ENCODE assay signal across 10 mouse cellular contexts in genomic region chr2:32681754-32682153, GRCm38 (mm10). TPM values are rescaled to one million over a fixed set of nuclear protein-coding genes. Genes with fewer than 3 reads are reported as not detected.
A peak's percentile ranks its signal among the peaks of the same experiment; 100 is the strongest.
DNase-seq lines count a peak whose midpoint lies in the region; ATAC-seq and TF ChIP-seq lines count a peak whose summit lies in the region.
"Had no signal": no experiment of that assay in that cellular context is flagged by ENCODE, and none has a peak within 500 bp of the region (broad histone marks: within the 10 kb centered on the region; RNA-seq: fewer than 3 reads in every experiment).

No protein-coding gene starts in this region.

- TF ChIP-seq POLR2A in CH12.LX (IDR thresholded peaks at IDR 0.05; ENCODE audit: low read depth, low read length) (no peak), ES-Bruce4 (IDR thresholded peaks at IDR 0.05; ENCODE audit: insufficient read depth, low read length) (no peak)

- no peak overlapping the region for H3K4me2 ChIP-seq in hindbrain, embryonic 16.5 days (ENCODE audit: low read length)
- no peak overlapping the region for H3K4me2 ChIP-seq in CH12.LX (ENCODE audit: insufficient read depth, low read depth, poor library complexity, severe bottlenecking)
- H3K4me2 ChIP-seq in hindbrain, postnatal 0 days (ENCODE audit: low read depth, low read length): no peak overlapping the region
- H3K4me2 ChIP-seq: heart, embryonic 11.5 days; kidney, embryonic 15.5 days had no signal

- DNase-seq in hindbrain, embryonic 10.5 days (ENCODE audit: low spot score): no peak
- DNase-seq in CH12.LX (ENCODE audit: extremely low read depth): peak; percentile 20
- peak; percentile 14 for DNase-seq in hindbrain, postnatal 0 days (ENCODE audit: low spot score)
- DNase-seq in layer of hippocampus, postnatal 14 days (ENCODE audit: low spot score in 2 of 2): no peak
- no peak for DNase-seq in adrenal gland, adult (ENCODE audit: inconsistent age in 2 of 2, low spot score in 1 of 2)
- DNase-seq: liver, postnatal 0 days had no signal

- no peak for TF ChIP-seq EP300 in CH12.LX (IDR thresholded peaks at IDR 0.05; ENCODE audit: low read length)
- TF ChIP-seq EP300 in ES-Bruce4 (IDR thresholded peaks at IDR 0.05; ENCODE audit: insufficient read depth, low read depth, low read length): no peak

- H3K79me2 ChIP-seq in CH12.LX (replicated peaks; ENCODE audit: control insufficient read depth, extremely low read depth, insufficient read depth, poor library complexity, severe bottlenecking): no peaks in the 10 kb centered on the region

- dilution Hi-C loops in CH12.LX (cut with MboI; ENCODE audit: extremely low pct_ligation_motif_present, extremely low pct_unique_long_range_greater_than_20kb, low sequenced_read_pairs): no loop called here

- TF ChIP-seq CTCF in CH12.LX (conservative IDR thresholded peaks at IDR 0.05 in 1 of 2, IDR thresholded peaks at IDR 0.05 in 1 of 2; ENCODE audit: low read depth in 2 of 2, low read length in 2 of 2) (no peak), ES-Bruce4 (IDR thresholded peaks at IDR 0.05; ENCODE audit: low read depth, low read length) (no peak)
- TF ChIP-seq CTCF in hindbrain, postnatal 0 days (IDR thresholded peaks at IDR 0.05; ENCODE audit: low read depth): no peak

- TF ChIP-seq RAD21 in CH12.LX (IDR thresholded peaks at IDR 0.05; ENCODE audit: low read depth, low read length): no peak

- peak overlapping the region; percentile 13; the same call in 1 of the 2 replicates for H3K27ac ChIP-seq in hindbrain, embryonic 10.5 days
- H3K27ac ChIP-seq in hindbrain, embryonic 16.5 days (ENCODE audit: low read depth, low read length): no peak overlapping the region
- H3K27ac ChIP-seq in CH12.LX (ENCODE audit: insufficient read depth, low read depth): no peak overlapping the region
- peak overlapping the region; percentile 7; the same call in 1 of the 2 replicates for H3K27ac ChIP-seq in ES-Bruce4 (ENCODE audit: insufficient read depth, low read length)
- H3K27ac ChIP-seq in hindbrain, postnatal 0 days: no peak overlapping the region

- H3K4me1 ChIP-seq in hindbrain, embryonic 10.5 days (replicated peaks): peaks cover 21% of the 10 kb centered on the region
- peaks cover 4% of the 10 kb centered on the region for H3K4me1 ChIP-seq in hindbrain, embryonic 16.5 days (ENCODE audit: control insufficient read depth, insufficient read depth, low read depth, low read length)
- H3K4me1 ChIP-seq in CH12.LX (ENCODE audit: control insufficient read depth in 1 of 2, insufficient read depth in 2 of 2): peaks cover 0 to 5% of the 10 kb centered on the region in 2 experiments; a peak in 2 of 4 replicates
- peaks cover 1% of the 10 kb centered on the region for H3K4me1 ChIP-seq in ES-Bruce4 (ENCODE audit: control insufficient read depth, insufficient read depth, low read length)
- H3K4me1 ChIP-seq in hindbrain, postnatal 0 days (ENCODE audit: insufficient read depth, low read length): no peaks in the 10 kb centered on the region

- no peaks in the 10 kb centered on the region for H3K9me3 ChIP-seq in hindbrain, embryonic 10.5 days
- H3K9me3 ChIP-seq in hindbrain, embryonic 16.5 days (ENCODE audit: control insufficient read depth, low read length): no peaks in the 10 kb centered on the region
- H3K9me3 ChIP-seq in CH12.LX (replicated peaks; ENCODE audit: low read length) (peaks cover 5% of the 10 kb centered on the region), ES-Bruce4 (replicated peaks; ENCODE audit: control insufficient read depth, insufficient read depth, low read length, poor library complexity, severe bottlenecking) (no peaks in the 10 kb centered on the region)
- no peaks in the 10 kb centered on the region for H3K9me3 ChIP-seq in hindbrain, postnatal 0 days (ENCODE audit: low read length)
- H3K9me3 ChIP-seq: kidney, embryonic 15.5 days had no signal

- H3K9ac ChIP-seq in hindbrain, embryonic 16.5 days (ENCODE audit: low read depth, low read length): no peak overlapping the region
- H3K9ac ChIP-seq in CH12.LX (ENCODE audit: insufficient read depth, low read depth) (no peak overlapping the region), ES-Bruce4 (ENCODE audit: low read depth, poor library complexity, severe bottlenecking) (peak overlapping the region; percentile 17; the same call in 1 of the 2 replicates)
- no peak overlapping the region for H3K9ac ChIP-seq in hindbrain, postnatal 0 days (replicated peaks; ENCODE audit: low read length)
- H3K9ac ChIP-seq: kidney, embryonic 15.5 days; liver, postnatal 0 days had no signal

- 76% methylated on average over 6 of the region's 6 CpGs for WGBS in hindbrain, embryonic 10.5 days
- WGBS in hindbrain, embryonic 16.5 days: 64% methylated on average over 6 of the region's 6 CpGs
- 70% methylated on average over 6 of the region's 6 CpGs for WGBS in hindbrain, postnatal 0 days

- in situ Hi-C loops in CH12.LX (cut with MboI; ENCODE audit: low pct_ligation_motif_present, low pct_unique_long_range_greater_than_20kb, low sequenced_read_pairs): loop anchor here (5.0 kb wide), 1 partner anchor 94 kb away; the partner anchor contains the start of gene St6galnac4

- no peaks in the 10 kb centered on the region for H3K27me3 ChIP-seq in hindbrain, embryonic 10.5 days (ENCODE audit: insufficient read depth, poor library complexity, severe bottlenecking)
- H3K27me3 ChIP-seq in hindbrain, embryonic 16.5 days (replicated peaks; ENCODE audit: control insufficient read depth, insufficient read depth, low read length): no peaks in the 10 kb centered on the region
- H3K27me3 ChIP-seq in CH12.LX (replicated peaks): no peaks in the 10 kb centered on the region
- H3K27me3 ChIP-seq in ES-Bruce4 (ENCODE audit: control insufficient read depth, insufficient read depth, low read length, poor library complexity, severe bottlenecking): no peaks in the 10 kb centered on the region
- H3K27me3 ChIP-seq in hindbrain, postnatal 0 days (ENCODE audit: insufficient read depth, low read length): no peaks in the 10 kb centered on the region
- H3K27me3 ChIP-seq: kidney, embryonic 15.5 days had no signal

- no peak for ATAC-seq in hindbrain, embryonic 16.5 days
- peak; percentile 8; the same call in 1 of the 2 replicates for ATAC-seq in hindbrain, postnatal 0 days
- ATAC-seq: liver, postnatal 0 days had no signal

- no peak overlapping the region for H3K4me3 ChIP-seq in hindbrain, embryonic 10.5 days
- no peak overlapping the region for H3K4me3 ChIP-seq in hindbrain, embryonic 16.5 days (ENCODE audit: low read length)
- H3K4me3 ChIP-seq in CH12.LX (replicated peaks in 1 of 3; ENCODE audit: low read depth in 2 of 3, low read length in 2 of 3, poor library complexity in 1 of 3) (no peak overlapping the region), ES-Bruce4 (ENCODE audit: low read depth, low read length) (no peak overlapping the region)
- no peak overlapping the region for H3K4me3 ChIP-seq in hindbrain, postnatal 0 days (ENCODE audit: low read length)
- H3K4me3 ChIP-seq: kidney, embryonic 15.5 days had no signal

- peaks cover 54% of the 10 kb centered on the region for H3K36me3 ChIP-seq in hindbrain, embryonic 10.5 days
- peaks cover 24% of the 10 kb centered on the region for H3K36me3 ChIP-seq in hindbrain, embryonic 16.5 days (ENCODE audit: control insufficient read depth, insufficient read depth, low read length)
- peaks cover 37 to 70% of the 10 kb centered on the region in 2 experiments for H3K36me3 ChIP-seq in CH12.LX (replicated peaks in 1 of 2; ENCODE audit: control insufficient read depth in 1 of 2, insufficient read depth in 1 of 2, low read length in 1 of 2)
- peaks cover 31% of the 10 kb centered on the region for H3K36me3 ChIP-seq in ES-Bruce4 (ENCODE audit: control insufficient read depth, insufficient read depth, low read length, poor library complexity, severe bottlenecking)
- H3K36me3 ChIP-seq in hindbrain, postnatal 0 days (ENCODE audit: insufficient read depth, low read length): peaks cover 39% of the 10 kb centered on the region

RNA-seq across cellular contexts. Expression of gene Fpgs, which starts 22.2 kb away (rescaled TPM):
- 25.9 and 29.5 TPM in 2 replicates for polyA plus RNA-seq in hindbrain, embryonic 10.5 days (2016; fragmentation: Nextera tagmentation; extraction: Ambion mirVana)
- polyA plus RNA-seq in hindbrain, embryonic 16.5 days (2015; fragmentation: Nextera tagmentation; extraction: Ambion mirVana): 20.2 and 20.9 TPM in 2 replicates
- total RNA-seq in CH12.LX (2012; rRNA removed) (31.8 and 34.1 TPM in 2 replicates), CH12.LX (2014; rRNA removed) (37.9 and 41.8 TPM in 2 replicates)
- polyA plus RNA-seq in CH12.LX (2012; ENCODE audit: insufficient read length, low read depth) (52.4 and 59.2 TPM in 2 replicates), ES-Bruce4 (2011; ENCODE audit: insufficient read depth, insufficient read length, low read depth, missing spikeins) (45.7 and 52.7 TPM in 2 replicates)
- 23.1 and 32.6 TPM in 2 replicates for total RNA-seq in hindbrain, postnatal 0 days (2014; rRNA removed)
- polyA plus RNA-seq in hindbrain, postnatal 0 days (2015; fragmentation: Nextera tagmentation; extraction: Ambion mirVana): 22.8 and 23.4 TPM in 2 replicates
- total RNA-seq in layer of hippocampus, postnatal 14 days (2021): 10 to 100 TPM; 11.6 to 13.0 TPM

RNA-seq across cellular contexts. Expression of gene Cdk9, which starts 31.1 kb away (rescaled TPM):
- 121 and 125 TPM in 2 replicates for polyA plus RNA-seq in hindbrain, embryonic 10.5 days (2016; fragmentation: Nextera tagmentation; extraction: Ambion mirVana)
- polyA plus RNA-seq in hindbrain, embryonic 16.5 days (2015; fragmentation: Nextera tagmentation; extraction: Ambion mirVana): 63.6 and 69.4 TPM in 2 replicates
- total RNA-seq in CH12.LX (2012; rRNA removed) (41.7 and 45.2 TPM in 2 replicates), CH12.LX (2014; rRNA removed) (72.1 and 73.7 TPM in 2 replicates)
- polyA plus RNA-seq in CH12.LX (2012; ENCODE audit: insufficient read length, low read depth) (136 and 138 TPM in 2 replicates), ES-Bruce4 (2011; ENCODE audit: insufficient read depth, insufficient read length, low read depth, missing spikeins) (109 and 115 TPM in 2 replicates)
- total RNA-seq in hindbrain, postnatal 0 days (2014; rRNA removed): 108 and 116 TPM in 2 replicates
- 61.1 and 65.3 TPM in 2 replicates for polyA plus RNA-seq in hindbrain, postnatal 0 days (2015; fragmentation: Nextera tagmentation; extraction: Ambion mirVana)
- total RNA-seq in layer of hippocampus, postnatal 14 days (2021): 10 to 100 TPM; 88.8 to 91.1 TPM

RNA-seq across cellular contexts. Expression of gene Eng, which starts 35.4 kb away (rescaled TPM):
- polyA plus RNA-seq in hindbrain, embryonic 10.5 days (2016; fragmentation: Nextera tagmentation; extraction: Ambion mirVana): 28.8 and 35.8 TPM in 2 replicates
- 34.2 and 39.5 TPM in 2 replicates for polyA plus RNA-seq in hindbrain, embryonic 16.5 days (2015; fragmentation: Nextera tagmentation; extraction: Ambion mirVana)
- total RNA-seq in CH12.LX (2012; rRNA removed) (0.13 TPM in 2 replicates), CH12.LX (2014; rRNA removed) (0.08 TPM in 1 of 2 replicates, not detected in the other)
- polyA plus RNA-seq in CH12.LX (2012; ENCODE audit: insufficient read length, low read depth) (0.44 and 0.47 TPM in 2 replicates), ES-Bruce4 (2011; ENCODE audit: insufficient read depth, insufficient read length, low read depth, missing spikeins) (20.0 and 20.8 TPM in 2 replicates)
- 23.7 and 24.1 TPM in 2 replicates for total RNA-seq in hindbrain, postnatal 0 days (2014; rRNA removed)
- polyA plus RNA-seq in hindbrain, postnatal 0 days (2015; fragmentation: Nextera tagmentation; extraction: Ambion mirVana): 23.7 and 23.8 TPM in 2 replicates
- 10 to 100 TPM; 27.0 to 28.8 TPM for total RNA-seq in layer of hippocampus, postnatal 14 days (2021)

RNA-seq across cellular contexts. Expression of gene Sh2d3c, which starts 39.1 kb away (rescaled TPM):
- polyA plus RNA-seq in hindbrain, embryonic 10.5 days (2016; fragmentation: Nextera tagmentation; extraction: Ambion mirVana): 27.6 and 39.1 TPM in 2 replicates
- 58.5 and 58.6 TPM in 2 replicates for polyA plus RNA-seq in hindbrain, embryonic 16.5 days (2015; fragmentation: Nextera tagmentation; extraction: Ambion mirVana)
- total RNA-seq in CH12.LX (2012; rRNA removed): 10.2 and 11.1 TPM in 2 replicates
- 4.8 and 5.1 TPM in 2 replicates for total RNA-seq in CH12.LX (2014; rRNA removed)
- 22.0 and 25.8 TPM in 2 replicates for polyA plus RNA-seq in CH12.LX (2012; ENCODE audit: insufficient read length, low read depth)
- 9.0 and 11.4 TPM in 2 replicates for polyA plus RNA-seq in ES-Bruce4 (2011; ENCODE audit: insufficient read depth, insufficient read length, low read depth, missing spikeins)
- 43.8 and 56.9 TPM in 2 replicates for total RNA-seq in hindbrain, postnatal 0 days (2014; rRNA removed)
- 49.5 and 52.8 TPM in 2 replicates for polyA plus RNA-seq in hindbrain, postnatal 0 days (2015; fragmentation: Nextera tagmentation; extraction: Ambion mirVana)
- 10 to 100 TPM; 31.4 to 33.2 TPM for total RNA-seq in layer of hippocampus, postnatal 14 days (2021)

RNA-seq across cellular contexts. Expression of gene 6330409D20Rik, which starts 59.1 kb away (rescaled TPM):
- 1.3 and 1.7 TPM in 2 replicates for polyA plus RNA-seq in hindbrain, embryonic 10.5 days (2016; fragmentation: Nextera tagmentation; extraction: Ambion mirVana)
- polyA plus RNA-seq in hindbrain, embryonic 16.5 days (2015; fragmentation: Nextera tagmentation; extraction: Ambion mirVana): 2.6 and 3.4 TPM in 2 replicates
- total RNA-seq in CH12.LX (2012; rRNA removed) (not detected in 2 replicates), CH12.LX (2014; rRNA removed) (not detected in 2 replicates)
- polyA plus RNA-seq in CH12.LX (2012; ENCODE audit: insufficient read length, low read depth) (0.41 and 0.46 TPM in 2 replicates), ES-Bruce4 (2011; ENCODE audit: insufficient read depth, insufficient read length, low read depth, missing spikeins) (not detected in 2 replicates)
- total RNA-seq in hindbrain, postnatal 0 days (2014; rRNA removed): 1.7 and 3.2 TPM in 2 replicates
- polyA plus RNA-seq in hindbrain, postnatal 0 days (2015; fragmentation: Nextera tagmentation; extraction: Ambion mirVana): 3.6 and 5.1 TPM in 2 replicates
- 1 to 10 TPM; 2.8 to 2.9 TPM for total RNA-seq in layer of hippocampus, postnatal 14 days (2021)
- polyA plus RNA-seq: kidney, embryonic 15.5 days; liver, postnatal 0 days had no signal

Comparison
In these comparisons a context has a peak if more than half of its experiments do, and no peak if none do; other contexts are left out.
1. DNase-seq: peak in CH12.LX (single experiment) and hindbrain, postnatal 0 days (single experiment); none in hindbrain, embryonic 10.5 days (single experiment), layer of hippocampus, postnatal 14 days (0 of 2) and adrenal gland, adult (0 of 2).
2. H3K27ac ChIP-seq: peak in hindbrain, embryonic 10.5 days (single experiment) and ES-Bruce4 (single experiment); none in hindbrain, embryonic 16.5 days (single experiment), CH12.LX (single experiment) and hindbrain, postnatal 0 days (single experiment).
3. RNA of gene Eng, which starts 35.4 kb away (polyA plus RNA-seq): 28.8 to 35.8 TPM in hindbrain, embryonic 10.5 days, 34.2 to 39.5 TPM in hindbrain, embryonic 16.5 days, 23.7 to 23.8 TPM in hindbrain, postnatal 0 days and 20.0 to 20.8 TPM in ES-Bruce4; 0.44 to 0.47 TPM in CH12.LX; every median in the first group is over 10 times any median in the second.